Mouse (Mus musculus): ENCODE data around the gene Wdr61.

DNA sequence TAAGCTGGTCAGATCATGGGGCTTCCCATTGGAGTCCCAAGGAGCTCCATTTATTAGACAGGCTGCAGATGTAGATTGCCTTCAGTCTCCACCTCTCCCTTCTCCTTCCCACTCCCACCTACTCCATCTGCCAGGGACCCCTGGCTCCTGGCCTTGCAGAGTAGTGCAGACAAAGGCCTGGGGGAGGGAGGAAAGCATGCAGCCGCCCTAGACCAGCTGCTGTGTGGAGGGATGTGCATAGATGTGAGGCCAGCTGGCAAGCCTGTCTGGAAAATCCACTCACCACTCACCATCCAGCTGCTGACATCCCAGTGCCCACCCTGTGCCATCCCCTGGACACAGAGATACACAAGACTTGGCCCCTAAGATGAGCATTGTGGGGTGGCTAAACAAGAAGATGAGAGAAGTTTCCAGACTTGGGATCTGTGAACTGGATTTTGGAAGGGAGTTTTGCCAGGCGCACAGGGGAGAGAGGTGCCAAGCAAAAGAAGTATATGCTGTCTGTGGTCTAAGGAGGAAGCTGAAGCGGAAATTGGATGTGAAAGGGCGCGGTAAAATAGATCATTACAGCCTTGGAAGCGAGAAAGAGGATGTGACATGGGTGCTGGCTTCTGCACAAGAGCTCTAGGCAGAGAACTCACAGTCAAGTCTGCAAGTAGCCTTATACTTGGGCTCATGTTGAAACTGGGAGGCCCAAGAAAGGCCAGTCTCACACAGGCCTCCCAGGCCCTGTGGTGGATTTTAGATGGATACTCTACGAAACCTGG, 16.1 kb upstream of the Wdr61 start:
- TF ChIP-seq ZNF384 (IDR thresholded peaks at IDR 0.05; ENCODE audit: low read depth, low read length) (no peak), HCFC1 (IDR thresholded peaks at IDR 0.05; ENCODE audit: borderline replicate concordance, insufficient read depth, low read length) (no peak), MAFK (IDR thresholded peaks at IDR 0.05; ENCODE audit: insufficient read depth, low read depth, low read length) (no peak), CHD2 (IDR thresholded peaks at IDR 0.05; ENCODE audit: low read depth, low read length) (no peak)

Data from ES-E14 (cell line).